Mouse (Mus musculus) macrophage (primary cell): ENCODE measurements at regions not wholly inside any gene's neighbourhood (a gene's known extent, or its start where the extent isn't known, plus 50 kb on each side); places are given as distances from the start of the nearest gene placed in this dataset.
"Not testable (repeated sequence)": the region's sequence is repeated elsewhere in the genome, so short reads cannot be mapped to it uniquely, and the experiment has no call there.

ENCODE experiments used
- H3K27ac ChIP-seq: fragments of 350-480 bp; formaldehyde crosslinking; 2 replicates; pipeline ENCODE4 v1.9.0; 2021
- H3K36me3 ChIP-seq: fragments of 350-480 bp; formaldehyde crosslinking; 2 replicates; pipeline ENCODE4 v1.9.0; 2021; ENCODE audit errors: inconsistent target
- H3K4me3 ChIP-seq: fragments of 350-480 bp; formaldehyde crosslinking; 2 replicates; pipeline ENCODE4 v1.9.0; 2021; ENCODE audit errors: inconsistent target
- H3K79me2 ChIP-seq: fragments of 350-480 bp; formaldehyde crosslinking; 2 replicates; pipeline ENCODE4 v1.9.0; 2021; ENCODE audit errors: inconsistent target
- WGBS: methylation state at CpG from one replicate; pipeline ENCODE4 v1.1.7; 2026; ENCODE audit warnings: inconsistent platforms; ENCODE audit not compliant: missing documents; 5-methylcytosine and 5-hydroxymethylcytosine counted together

- no peaks in the 10 kb centered on the region for H3K79me2 ChIP-seq
- 97% methylated on average over 2 of the region's 2 CpGs for WGBS
- H3K36me3 ChIP-seq, result no peaks in the 10 kb centered on the region
- H3K4me3 ChIP-seq, result no peak overlapping the region
- no peak overlapping the region for H3K27ac ChIP-seq
These were observed 86.5 kb upstream of the Gm5148 start for GRCm38 (mm10) chr3:37810763-37811162.

- no peak overlapping the region for H3K27ac ChIP-seq
- no peaks in the 10 kb centered on the region for H3K36me3 ChIP-seq
- WGBS, result 7% methylated on average over 6 of the region's 6 CpGs
- H3K79me2 ChIP-seq, result no peaks in the 10 kb centered on the region
- H3K4me3 ChIP-seq, result no peak overlapping the region
These were observed 81.5 kb upstream of the Gm5148 start for GRCm38 (mm10) chr3:37805805-37806148.

- H3K36me3 ChIP-seq, result no peaks in the 10 kb centered on the region
- no peaks in the 10 kb centered on the region for H3K79me2 ChIP-seq
- H3K4me3 ChIP-seq, result no peak overlapping the region
- 89% methylated on average over 9 of the region's 9 CpGs for WGBS
- no peak overlapping the region for H3K27ac ChIP-seq
These were observed 80.9 kb upstream of the Gm5148 start for GRCm38 (mm10) chr3:37804941-37805804.

GRCm38 (mm10) chr3:37804261-37804660 lies 80.0 kb upstream of the Gm5148 start:
- H3K27ac ChIP-seq, result no peak overlapping the region
- WGBS, result 38% methylated on average over 5 of the region's 5 CpGs
- H3K36me3 ChIP-seq, result no peaks in the 10 kb centered on the region
- H3K4me3 ChIP-seq, result no peak overlapping the region
- H3K79me2 ChIP-seq, result no peaks in the 10 kb centered on the region

- 88% methylated on average over 4 of the region's 5 CpGs for WGBS
- H3K79me2 ChIP-seq, H3K27ac ChIP-seq, H3K4me3 ChIP-seq, H3K36me3 ChIP-seq: not testable (repeated sequence)
These were observed 79.5 kb upstream of the Gm5148 start for GRCm38 (mm10) chr3:37803781-37804180.

- H3K4me3 ChIP-seq, result no peak overlapping the region
- H3K27ac ChIP-seq, result no peak overlapping the region
- no peaks in the 10 kb centered on the region for H3K79me2 ChIP-seq
- 100% methylated on average over 2 of the region's 2 CpGs for WGBS
- H3K36me3 ChIP-seq, result no peaks in the 10 kb centered on the region
These were observed 77.3 kb upstream of the Gm5148 start for GRCm38 (mm10) chr3:37801551-37801950.

- H3K27ac ChIP-seq, result no peak overlapping the region
- no peaks in the 10 kb centered on the region for H3K36me3 ChIP-seq
- H3K4me3 ChIP-seq, result no peak overlapping the region
- 76% methylated on average over 6 of the region's 6 CpGs for WGBS
- no peaks in the 10 kb centered on the region for H3K79me2 ChIP-seq
These were observed 75.5 kb upstream of the Gm5148 start for GRCm38 (mm10) chr3:37799809-37800208.

GRCm38 (mm10) chr3:37789711-37790110 lies 65.4 kb upstream of the Gm5148 start:
- Histone ChIP-seq H3K27ac (no peak overlapping the region), H3K36me3 (no peaks in the 10 kb centered on the region), H3K79me2 (no peaks in the 10 kb centered on the region), H3K4me3 (no peak overlapping the region)
- 92% methylated on average over 7 of the region's 7 CpGs for WGBS

GRCm38 (mm10) chr3:37789143-37789697 lies 64.9 kb upstream of the Gm5148 start:
- H3K79me2 ChIP-seq, result no peaks in the 10 kb centered on the region
- no peaks in the 10 kb centered on the region for H3K36me3 ChIP-seq
- WGBS, result 89% methylated on average over 11 of the region's 11 CpGs
- H3K4me3 ChIP-seq, result no peak overlapping the region
- no peak overlapping the region for H3K27ac ChIP-seq

GRCm38 (mm10) chr3:37788366-37788765 lies 64.1 kb upstream of the Gm5148 start:
- Histone ChIP-seq H3K4me3 (no peak overlapping the region), H3K27ac (no peak overlapping the region), H3K36me3 (no peaks in the 10 kb centered on the region), H3K79me2 (no peaks in the 10 kb centered on the region)
- 60% methylated on average over 9 of the region's 9 CpGs for WGBS

GRCm38 (mm10) chr3:37786792-37787191 lies 62.5 kb upstream of the Gm5148 start:
- H3K4me3 ChIP-seq, result no peak overlapping the region
- WGBS, result 94% methylated on average over 3 of the region's 3 CpGs
- H3K36me3 ChIP-seq, result no peaks in the 10 kb centered on the region
- H3K79me2 ChIP-seq, result no peaks in the 10 kb centered on the region
- no peak overlapping the region for H3K27ac ChIP-seq

- WGBS, result 79% methylated on average over 2 of the region's 2 CpGs
- H3K27ac ChIP-seq, result no peak overlapping the region
- no peaks in the 10 kb centered on the region for H3K36me3 ChIP-seq
- no peak overlapping the region for H3K4me3 ChIP-seq
- H3K79me2 ChIP-seq, result no peaks in the 10 kb centered on the region
These were observed 56.8 kb upstream of the Gm5148 start for GRCm38 (mm10) chr3:37781086-37781485.

GRCm38 (mm10) chr3:37779867-37780475 lies 55.7 kb upstream of the Gm5148 start:
- H3K36me3 ChIP-seq, result no peaks in the 10 kb centered on the region
- no peaks in the 10 kb centered on the region for H3K79me2 ChIP-seq
- WGBS, result 91% methylated on average over 11 of the region's 11 CpGs
- H3K27ac ChIP-seq, result no peak overlapping the region
- H3K4me3 ChIP-seq, result no peak overlapping the region

- no peak overlapping the region for H3K27ac ChIP-seq
- H3K36me3 ChIP-seq, result no peaks in the 10 kb centered on the region
- no peak overlapping the region for H3K4me3 ChIP-seq
- WGBS, result 96% methylated on average over 7 of the region's 7 CpGs
- no peaks in the 10 kb centered on the region for H3K79me2 ChIP-seq
These were observed 54.1 kb upstream of the Gm5148 start for GRCm38 (mm10) chr3:37778386-37778785.

- no peak overlapping the region for H3K4me3 ChIP-seq
- no peaks in the 10 kb centered on the region for H3K79me2 ChIP-seq
- no peak overlapping the region for H3K27ac ChIP-seq
- no peaks in the 10 kb centered on the region for H3K36me3 ChIP-seq
- 96% methylated on average over 4 of the region's 4 CpGs for WGBS
These were observed 51.9 kb upstream of the Gm5148 start for GRCm38 (mm10) chr3:37776224-37776623.
